Mouse (Mus musculus): Measurements from ENCODE around the gene Pard3. TPM values are rescaled to one million over a fixed set of nuclear protein-coding genes. Genes with fewer than 3 reads are reported as not detected.

The Pard3 gene
- polyA plus RNA-seq, 2 experiments = 4.5 TPM

- no peak overlapping the region for H3K4me3 ChIP-seq (ENCODE audit: insufficient read depth in 1 of 2, low read depth in 2 of 2, low read length in 2 of 2)
- H3K4me2 ChIP-seq (ENCODE audit: low read depth) = no peak overlapping the region
- H3K9me3 ChIP-seq (ENCODE audit: control insufficient read depth, low read length) = no peaks in the 10 kb centered on the region
- no peak overlapping the region for H3K27ac ChIP-seq
- TF ChIP-seq CTCF (IDR thresholded peaks at IDR 0.05; ENCODE audit: low read depth) = no peak
- no peak for TF ChIP-seq EP300 (IDR thresholded peaks at IDR 0.05; ENCODE audit: low read depth)
- no peaks in the 10 kb centered on the region for H3K36me3 ChIP-seq (replicated peaks; ENCODE audit: control insufficient read depth, insufficient read depth, low read depth)
- H3K4me1 ChIP-seq (replicated peaks; ENCODE audit: control insufficient read depth in 2 of 2, insufficient read depth in 2 of 2, low read length in 1 of 2) = no peaks in the 10 kb centered on the region
- H3K27me3 ChIP-seq (ENCODE audit: control insufficient read depth, insufficient read depth, low read length) = no peaks in the 10 kb centered on the region
- WGBS (ENCODE audit: insufficient replicate concordance) = 64% methylated on average over 12 of the region's 12 CpGs
- H3K9ac ChIP-seq (replicated peaks) = no peak overlapping the region
- no peak for DNase-seq (ENCODE audit: low read depth in 3 of 3, low spot score in 3 of 3)
- ATAC-seq (ENCODE audit: insufficient read depth) = no peak
These were observed 346.9 kb downstream of the Pard3 start for GRCm38 (mm10) chr8:127410606-127411005.

GRCm38 (mm10) chr8:127411190-127411848 lies 347.6 kb downstream of the Pard3 start:
- 64% methylated on average over 4 of the region's 4 CpGs for WGBS (ENCODE audit: insufficient replicate concordance)
- H3K4me3 ChIP-seq (ENCODE audit: insufficient read depth in 1 of 2, low read depth in 2 of 2, low read length in 2 of 2) = no peak overlapping the region
- no peaks in the 10 kb centered on the region for H3K27me3 ChIP-seq (ENCODE audit: control insufficient read depth, insufficient read depth, low read length)
- ATAC-seq (ENCODE audit: insufficient read depth) (no peak), DNase-seq (ENCODE audit: low read depth in 3 of 3, low spot score in 3 of 3) (no peak)
- H3K27ac ChIP-seq = no peak overlapping the region
- no peak overlapping the region for H3K9ac ChIP-seq (replicated peaks)
- H3K9me3 ChIP-seq (ENCODE audit: control insufficient read depth, low read length) = no peaks in the 10 kb centered on the region
- no peak overlapping the region for H3K4me2 ChIP-seq (ENCODE audit: low read depth)
- no peaks in the 10 kb centered on the region for H3K4me1 ChIP-seq (replicated peaks; ENCODE audit: control insufficient read depth in 2 of 2, insufficient read depth in 2 of 2, low read length in 1 of 2)
- H3K36me3 ChIP-seq (replicated peaks; ENCODE audit: control insufficient read depth, insufficient read depth, low read depth) = no peaks in the 10 kb centered on the region
- TF ChIP-seq CTCF (IDR thresholded peaks at IDR 0.05; ENCODE audit: low read depth) (no peak), EP300 (IDR thresholded peaks at IDR 0.05; ENCODE audit: low read depth) (no peak)

GRCm38 (mm10) chr8:127423021-127423420 lies 359.3 kb downstream of the Pard3 start:
- H3K27me3 ChIP-seq (ENCODE audit: control insufficient read depth, insufficient read depth, low read length) = no peaks in the 10 kb centered on the region
- no peaks in the 10 kb centered on the region for H3K9me3 ChIP-seq (ENCODE audit: control insufficient read depth, low read length)
- ATAC-seq (ENCODE audit: insufficient read depth) (no peak), DNase-seq (ENCODE audit: low read depth in 3 of 3, low spot score in 3 of 3) (no peak)
- H3K4me1 ChIP-seq (replicated peaks; ENCODE audit: control insufficient read depth in 2 of 2, insufficient read depth in 2 of 2, low read length in 1 of 2) = no peaks in the 10 kb centered on the region
- no peak overlapping the region for H3K4me3 ChIP-seq (ENCODE audit: insufficient read depth in 1 of 2, low read depth in 2 of 2, low read length in 2 of 2)
- H3K27ac ChIP-seq = no peak overlapping the region
- TF ChIP-seq CTCF (IDR thresholded peaks at IDR 0.05; ENCODE audit: low read depth) (no peak), EP300 (IDR thresholded peaks at IDR 0.05; ENCODE audit: low read depth) (no peak)
- H3K36me3 ChIP-seq (replicated peaks; ENCODE audit: control insufficient read depth, insufficient read depth, low read depth) = no peaks in the 10 kb centered on the region
- no peak overlapping the region for H3K4me2 ChIP-seq (ENCODE audit: low read depth)
- no peak overlapping the region for H3K9ac ChIP-seq (replicated peaks)
- 63% methylated on average over 7 of the region's 7 CpGs for WGBS (ENCODE audit: insufficient replicate concordance)

- H3K27ac ChIP-seq = no peak overlapping the region
- no peak overlapping the region for H3K4me3 ChIP-seq (ENCODE audit: insufficient read depth in 1 of 2, low read depth in 2 of 2, low read length in 2 of 2)
- no peak overlapping the region for H3K9ac ChIP-seq (replicated peaks)
- no peak for TF ChIP-seq EP300 (IDR thresholded peaks at IDR 0.05; ENCODE audit: low read depth)
- no peak for TF ChIP-seq CTCF (IDR thresholded peaks at IDR 0.05; ENCODE audit: low read depth)
- no peak overlapping the region for H3K4me2 ChIP-seq (ENCODE audit: low read depth)
- H3K27me3 ChIP-seq (ENCODE audit: control insufficient read depth, insufficient read depth, low read length) = no peaks in the 10 kb centered on the region
- DNase-seq (ENCODE audit: low read depth in 3 of 3, low spot score in 3 of 3) (no peak), ATAC-seq (ENCODE audit: insufficient read depth) (no peak)
- no peaks in the 10 kb centered on the region for H3K4me1 ChIP-seq (replicated peaks; ENCODE audit: control insufficient read depth in 2 of 2, insufficient read depth in 2 of 2, low read length in 1 of 2)
- 72% methylated on average over 13 of the region's 13 CpGs for WGBS (ENCODE audit: insufficient replicate concordance)
- H3K9me3 ChIP-seq (ENCODE audit: control insufficient read depth, low read length) = no peaks in the 10 kb centered on the region
- no peaks in the 10 kb centered on the region for H3K36me3 ChIP-seq (replicated peaks; ENCODE audit: control insufficient read depth, insufficient read depth, low read depth)
These were observed 360.7 kb downstream of the Pard3 start for GRCm38 (mm10) chr8:127424211-127424916.

GRCm38 (mm10) chr8:127426857-127427256 lies 363.2 kb downstream of the Pard3 start:
- Histone ChIP-seq H3K9me3 (ENCODE audit: control insufficient read depth, low read length) (no peaks in the 10 kb centered on the region), H3K4me2 (ENCODE audit: low read depth) (no peak overlapping the region), H3K9ac (replicated peaks) (no peak overlapping the region), H3K27me3 (ENCODE audit: control insufficient read depth, insufficient read depth, low read length) (no peaks in the 10 kb centered on the region), H3K4me1 (replicated peaks; ENCODE audit: control insufficient read depth in 2 of 2, insufficient read depth in 2 of 2, low read length in 1 of 2) (no peaks in the 10 kb centered on the region), H3K36me3 (replicated peaks; ENCODE audit: control insufficient read depth, insufficient read depth, low read depth) (no peaks in the 10 kb centered on the region), H3K4me3 (ENCODE audit: insufficient read depth in 1 of 2, low read depth in 2 of 2, low read length in 2 of 2) (no peak overlapping the region), H3K27ac (no peak overlapping the region)
- no peak for DNase-seq (ENCODE audit: low read depth in 3 of 3, low spot score in 3 of 3)
- ATAC-seq (ENCODE audit: insufficient read depth) = no peak
- WGBS (ENCODE audit: insufficient replicate concordance) = 24% methylated on average over 5 of the region's 5 CpGs
- no peak for TF ChIP-seq CTCF (IDR thresholded peaks at IDR 0.05; ENCODE audit: low read depth)
- no peak for TF ChIP-seq EP300 (IDR thresholded peaks at IDR 0.05; ENCODE audit: low read depth)
